In genomic region chr2:59261203-59261602, GRCm38 (mm10) we compare ENCODE assay signal across 20 mouse cellular contexts.
"Had no signal": no experiment of that assay in that cellular context is flagged by ENCODE, and none has a peak within 500 bp of the region (broad histone marks: within the 10 kb centered on the region; RNA-seq: fewer than 3 reads in every experiment).

No protein-coding gene starts in this region.

- H3K4me3 ChIP-seq: liver, embryonic 15.5 days; lung, embryonic 15.5 days; midbrain, embryonic 10.5 days; midbrain, embryonic 12.5 days; myocyte; neural tube, embryonic 13.5 days; neural tube, embryonic 15.5 days; stomach, embryonic 15.5 days had no signal

- H3K9ac ChIP-seq: liver, embryonic 15.5 days; liver, postnatal 0 days; lung, embryonic 15.5 days; midbrain, embryonic 12.5 days; neural tube, embryonic 13.5 days; neural tube, embryonic 15.5 days; stomach, embryonic 15.5 days had no signal

- H3K27me3 ChIP-seq: liver, embryonic 15.5 days; lung, embryonic 15.5 days; midbrain, embryonic 12.5 days; neural tube, embryonic 13.5 days; neural tube, embryonic 15.5 days; stomach, embryonic 15.5 days had no signal

- H3K27ac ChIP-seq: liver, embryonic 15.5 days; lung, embryonic 15.5 days; midbrain, embryonic 10.5 days; midbrain, embryonic 12.5 days; neural tube, embryonic 13.5 days; neural tube, embryonic 15.5 days; stomach, embryonic 15.5 days had no signal

- DNase-seq: liver, postnatal 0 days; lung, adult 2 months; lung, postnatal 10 days; lung, postnatal 4 days; midbrain, embryonic 14.5 days; retina, postnatal 1 day; right cerebral cortex, adult 18-20 months; right cerebral cortex, postnatal 14 days; thymus, adult 18-20 months; thymus, postnatal 14 days; thymus, postnatal 36 days had no signal

- H3K4me1 ChIP-seq: liver, embryonic 15.5 days; lung, embryonic 15.5 days; stomach, embryonic 15.5 days had no signal

- ATAC-seq: liver, postnatal 0 days; midbrain, embryonic 16.5 days had no signal

- H3K9me3 ChIP-seq: liver, embryonic 15.5 days; lung, embryonic 15.5 days; midbrain, embryonic 10.5 days; midbrain, embryonic 12.5 days; neural tube, embryonic 13.5 days; neural tube, embryonic 15.5 days; stomach, embryonic 15.5 days had no signal

- H3K36me3 ChIP-seq: liver, embryonic 15.5 days; lung, embryonic 15.5 days; midbrain, embryonic 12.5 days; neural tube, embryonic 13.5 days; neural tube, embryonic 15.5 days; stomach, embryonic 15.5 days had no signal

- H3K4me2 ChIP-seq: liver, embryonic 15.5 days; lung, embryonic 15.5 days; midbrain, embryonic 12.5 days; neural tube, embryonic 13.5 days; neural tube, embryonic 15.5 days; stomach, embryonic 15.5 days had no signal
